Mouse (Mus musculus): ENCODE data around the gene Slc8a1.

- TF ChIP-seq EP300 (IDR thresholded peaks at IDR 0.05; ENCODE audit: low read depth) (no peak), CTCF (IDR thresholded peaks at IDR 0.05; ENCODE audit: low read depth) (no peak)
Measured at GRCm38 (mm10) chr17:81514022-81514421, 224.2 kb downstream of the Slc8a1 start.

Data from heart, postnatal 0 days (tissue).